Mouse (Mus musculus): ENCODE results near the gene Sim2.

Gene Sim2

DNA sequence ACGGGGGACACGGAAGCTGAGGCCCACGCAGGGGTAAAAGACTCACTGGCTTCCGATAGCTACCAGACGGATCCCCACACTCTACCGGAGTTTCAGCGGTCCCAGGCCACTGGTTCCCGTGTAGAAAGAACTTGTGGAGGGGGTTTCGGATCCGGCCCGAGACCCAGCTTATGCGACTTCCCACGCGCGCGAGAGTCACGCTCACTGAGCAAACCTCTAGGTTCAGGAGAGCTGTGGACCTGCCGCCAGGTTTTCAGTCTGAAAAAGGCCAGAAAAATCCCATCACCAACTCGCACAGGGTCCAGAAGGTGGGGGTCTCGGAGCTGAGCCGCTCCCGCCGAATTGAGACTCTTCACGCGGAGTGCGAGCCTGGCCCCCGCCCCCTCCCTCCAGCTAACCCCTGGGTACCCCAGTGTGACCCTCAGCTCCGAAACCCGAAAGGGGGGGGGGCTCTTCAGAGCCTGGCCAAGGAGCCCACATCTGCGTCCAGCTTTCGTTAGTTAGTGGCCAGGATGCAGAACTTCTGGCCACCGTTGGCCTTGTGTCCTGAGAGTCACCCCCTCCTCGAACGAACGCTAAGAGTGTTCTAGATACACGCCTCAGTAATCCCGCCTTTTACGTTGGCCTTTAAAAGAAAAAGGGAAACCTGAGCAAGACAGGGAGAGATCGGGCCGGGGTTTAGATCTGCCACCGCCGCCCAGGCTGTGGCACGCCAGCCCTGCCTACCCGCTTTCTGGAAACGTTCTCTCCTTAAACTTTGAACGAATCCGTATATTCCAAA, 5.5 kb upstream of the Sim2 start:
- no peak for DNase-seq

GRCm38 (mm10) chr16:94079856-94080555, 4.7 kb upstream of the Sim2 start:
- DNase-seq: no peak

GRCm38 (mm10) chr16:94081596-94081995, 3.1 kb upstream of the Sim2 start:
- no peak for DNase-seq

DNA sequence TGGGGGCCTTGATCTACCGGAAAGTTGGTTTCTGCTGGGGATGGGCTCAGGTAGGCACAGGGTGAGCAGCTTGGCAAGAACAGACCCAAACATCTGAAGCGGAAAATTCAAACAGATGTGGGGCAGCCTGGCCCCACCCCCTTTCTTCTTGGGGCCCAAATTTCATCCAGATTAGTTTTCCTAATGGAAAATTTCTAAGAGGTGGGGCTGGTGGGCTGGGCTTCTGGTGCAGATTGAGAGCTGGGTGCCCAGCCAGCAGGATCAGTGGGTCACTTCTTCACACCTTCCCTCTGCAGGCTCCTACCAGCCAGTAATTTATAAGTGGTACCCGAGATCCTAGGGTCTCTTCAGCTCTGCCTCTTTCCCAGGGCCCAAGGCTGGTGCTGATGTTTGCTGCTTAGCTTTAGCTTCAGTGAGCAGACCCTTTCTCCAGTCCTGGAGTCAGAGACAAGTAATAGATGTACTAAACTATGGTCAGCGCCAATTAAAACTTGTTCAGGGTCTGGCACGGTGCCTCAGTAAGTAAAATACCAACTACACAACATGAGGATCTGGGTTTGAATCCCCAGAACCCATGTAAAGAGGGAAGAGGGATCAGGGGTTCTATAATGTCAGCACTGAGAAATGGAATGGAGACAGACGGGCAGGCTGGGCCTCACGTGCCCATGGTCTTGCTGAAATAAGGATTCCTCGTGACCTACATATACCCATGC, 2.6 kb upstream of the Sim2 start:
- no peak for DNase-seq

- no peak for DNase-seq
These were observed 1.5 kb upstream of the Sim2 start for GRCm38 (mm10) chr16:94082960-94083847.

DNA sequence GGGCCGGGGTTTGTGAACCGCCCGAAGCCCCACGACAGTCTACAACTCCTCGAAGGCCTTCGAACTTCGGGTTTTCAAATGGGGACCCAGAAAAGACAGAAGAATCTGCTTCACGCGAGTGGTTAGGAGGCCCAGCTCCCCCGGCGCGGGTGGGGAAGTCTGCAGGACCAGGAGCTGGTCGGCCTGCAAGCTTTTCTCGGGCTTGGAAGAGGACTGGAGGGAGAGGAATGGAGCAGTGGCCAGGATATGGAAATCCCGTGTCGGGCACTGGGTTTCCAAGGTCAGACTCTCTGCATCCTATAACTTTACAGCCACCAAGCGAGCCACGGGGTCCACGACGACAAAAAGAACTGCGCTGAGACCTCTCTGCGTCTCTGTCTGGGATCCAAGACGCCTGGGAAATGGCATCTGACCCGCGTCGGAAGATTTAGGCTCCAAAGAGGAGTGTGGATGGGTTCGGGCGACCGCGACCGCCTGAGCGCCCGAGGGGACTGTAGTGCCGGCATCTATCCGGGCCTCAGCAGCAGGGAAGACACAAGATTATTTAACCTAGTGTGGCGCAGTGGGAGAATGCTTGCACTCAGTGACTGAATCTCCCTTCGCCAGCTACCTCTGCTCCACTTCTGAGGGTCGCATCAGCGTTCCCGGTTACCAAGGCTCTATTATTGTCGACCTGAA, 744 bp upstream of the Sim2 start:
- no peak for DNase-seq

DNA sequence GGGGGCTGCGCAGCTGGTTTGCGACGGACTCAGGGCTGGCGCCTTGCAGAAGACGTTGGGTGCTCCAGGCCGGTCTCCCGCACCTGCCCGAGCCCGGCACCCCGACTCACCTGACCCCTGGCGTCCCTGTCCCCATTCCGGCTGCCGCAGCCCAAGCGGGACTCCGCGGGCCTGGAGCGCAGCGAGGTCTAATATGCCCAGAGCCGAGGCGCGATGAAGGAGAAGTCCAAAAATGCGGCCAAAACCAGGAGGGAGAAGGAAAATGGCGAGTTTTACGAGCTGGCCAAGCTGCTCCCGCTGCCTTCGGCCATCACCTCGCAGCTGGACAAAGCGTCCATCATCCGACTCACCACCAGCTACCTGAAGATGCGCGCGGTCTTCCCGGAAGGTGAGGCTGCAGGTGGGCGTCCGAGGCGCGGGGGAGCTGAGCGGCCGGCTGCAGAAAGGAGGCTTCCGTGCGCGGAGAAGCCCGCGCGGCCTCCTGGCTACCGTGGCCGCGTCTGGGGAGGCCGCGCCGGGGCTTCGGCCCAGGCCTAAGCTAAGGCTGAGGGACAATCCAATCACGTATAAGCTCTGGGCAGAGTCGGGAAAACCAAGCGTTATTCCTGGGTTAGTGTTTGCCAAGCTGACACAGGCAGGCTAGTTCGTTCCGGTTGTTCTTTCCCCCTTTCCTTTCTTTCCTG, 1.0 kb downstream of the Sim2 start:
- DNase-seq: no peak

DNA sequence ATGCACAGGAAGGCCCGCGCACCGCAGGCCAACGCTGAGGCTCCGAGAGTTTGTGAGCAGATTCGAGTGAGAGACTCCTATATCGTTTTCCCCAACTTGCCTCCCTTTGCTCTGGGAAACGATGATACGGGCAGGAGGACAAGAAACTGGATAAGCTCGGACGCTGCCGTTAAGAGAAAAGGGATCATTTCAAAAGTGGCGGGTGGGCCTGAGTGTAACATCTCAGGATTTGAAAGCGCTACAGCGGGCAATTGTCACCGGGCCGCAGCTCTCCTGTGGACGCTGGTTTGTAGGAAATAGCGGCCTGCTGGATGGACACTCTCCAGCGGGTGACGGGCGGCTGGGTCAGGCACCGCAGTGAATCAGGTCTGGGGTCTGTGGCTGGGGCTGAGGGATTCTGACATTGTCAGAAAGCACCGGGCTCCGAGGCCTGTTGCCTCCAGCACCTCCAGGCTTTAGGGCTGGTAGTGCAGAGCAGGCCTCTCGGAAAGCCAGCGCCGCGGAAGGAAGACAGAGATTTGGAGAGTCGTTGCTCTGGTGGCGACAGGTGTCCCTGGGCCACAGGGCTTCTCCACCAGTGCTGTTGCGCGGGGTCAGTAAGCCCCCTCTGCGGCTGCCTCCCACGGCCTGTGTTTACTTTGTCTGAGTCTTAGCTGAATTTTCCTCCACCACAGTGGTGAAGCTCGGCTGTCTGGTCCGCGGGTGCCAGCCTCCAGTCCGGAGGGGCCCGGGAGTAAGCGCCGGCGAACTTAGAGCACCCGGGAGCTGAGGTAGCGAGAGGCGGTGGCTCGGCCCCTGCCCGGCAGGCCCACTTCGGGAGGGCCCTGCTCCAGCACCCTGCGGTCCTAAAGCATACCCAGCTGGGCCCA, 2.2 kb downstream of the Sim2 start:
- no peak for DNase-seq

DNA sequence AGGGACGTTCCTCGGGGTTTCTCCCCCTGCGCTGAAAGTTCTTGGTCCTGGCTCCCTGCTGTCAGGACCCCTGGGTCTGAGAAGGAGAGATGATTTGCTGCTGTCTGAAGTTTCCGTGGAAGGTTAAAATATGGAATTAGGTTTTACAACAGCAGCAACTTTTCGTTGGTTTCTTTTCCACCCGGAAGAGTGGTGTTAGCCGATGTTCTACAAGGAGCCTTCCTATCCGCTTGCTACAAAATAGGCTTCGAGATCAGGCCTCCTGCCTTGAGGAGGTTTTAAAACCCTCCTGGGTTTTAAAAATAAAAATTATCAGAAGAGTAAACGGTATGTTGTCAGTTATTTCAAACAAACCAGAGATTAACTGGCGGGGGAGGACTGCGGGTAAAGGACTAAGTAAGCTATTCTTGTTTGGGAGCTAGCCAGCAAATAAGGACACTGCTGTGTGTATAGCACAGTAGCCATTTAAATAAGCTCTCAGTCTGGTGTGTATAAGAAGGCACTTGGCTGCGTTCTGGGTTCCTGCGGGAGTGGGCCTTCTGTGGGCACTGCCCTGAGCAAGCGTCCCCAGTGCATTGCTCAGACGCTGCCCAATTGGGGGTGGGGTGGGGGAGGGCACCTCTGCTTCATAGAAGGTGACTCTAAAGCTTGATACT, 3.0 kb downstream of the Sim2 start:
- DNase-seq: no peak

DNA sequence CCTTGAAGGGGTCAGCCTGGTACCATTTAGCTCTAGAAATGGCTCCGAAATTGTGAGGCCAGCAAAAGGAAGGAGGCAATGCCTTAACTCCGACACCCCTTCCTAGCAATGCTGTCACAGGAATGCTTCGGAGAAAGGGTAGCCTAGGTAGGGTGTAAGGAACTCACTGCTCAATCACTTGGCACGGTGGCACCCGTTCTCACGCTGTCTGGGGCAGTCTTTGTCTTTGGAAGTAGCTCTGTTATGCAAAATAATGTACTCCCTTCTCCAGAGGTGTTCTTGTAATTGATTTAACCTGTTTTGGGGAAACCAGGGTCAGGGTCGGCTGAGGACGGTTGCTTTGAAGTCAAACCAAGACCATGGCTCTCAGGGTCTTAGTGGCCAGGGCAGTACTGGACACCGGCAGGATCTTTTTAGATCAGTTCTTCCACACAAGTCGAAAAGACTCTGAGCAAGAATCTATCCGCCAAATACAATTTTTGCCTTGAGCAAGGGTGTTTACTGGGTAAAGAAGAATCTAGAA, 3.6 kb downstream of the Sim2 start:
- DNase-seq: no peak

DNA sequence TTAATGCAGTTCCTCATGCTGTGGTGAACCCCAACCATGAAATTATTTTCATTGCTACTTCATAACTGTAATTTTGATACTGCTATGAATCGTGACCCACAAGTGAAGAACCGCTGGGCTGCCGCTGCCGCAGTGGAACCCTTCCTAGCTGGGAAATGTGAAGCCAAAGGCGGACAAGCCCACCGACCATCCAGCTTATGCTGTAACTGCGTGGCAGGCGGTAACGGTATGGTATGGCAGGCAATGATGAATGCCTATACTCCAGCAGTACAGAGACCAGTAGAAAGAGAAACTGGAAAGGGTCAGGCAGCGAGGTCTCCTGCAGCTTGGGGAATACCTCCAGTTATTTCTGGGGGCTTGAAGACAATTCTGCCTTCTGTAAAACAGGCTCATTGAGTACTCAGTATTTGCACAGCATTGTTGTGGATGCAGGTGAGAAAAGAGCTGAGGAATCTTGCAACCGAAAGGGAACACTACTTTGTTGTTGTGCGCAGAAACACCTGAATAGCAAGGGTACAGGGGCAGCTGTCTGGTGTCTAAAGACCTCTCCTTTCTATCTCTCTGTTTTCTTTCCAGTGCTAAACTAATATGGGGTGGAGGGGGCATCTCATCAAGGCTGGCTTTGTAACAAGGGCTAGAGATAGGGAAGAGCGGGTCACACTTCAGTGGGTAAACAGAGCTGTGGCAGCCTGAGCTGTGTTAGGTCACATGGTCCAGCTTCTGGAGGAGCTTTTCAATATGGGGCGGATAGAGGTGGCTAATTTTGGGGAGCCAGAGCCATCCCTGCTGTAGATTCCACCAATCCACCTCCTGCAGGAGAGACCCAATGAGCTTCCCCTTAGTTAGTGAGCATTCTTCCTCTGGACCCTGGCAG, 4.3 kb downstream of the Sim2 start:
- DNase-seq: no peak

- no peak for DNase-seq
These were observed 7.9 kb downstream of the Sim2 start for GRCm38 (mm10) chr16:94092511-94093150.

DNA sequence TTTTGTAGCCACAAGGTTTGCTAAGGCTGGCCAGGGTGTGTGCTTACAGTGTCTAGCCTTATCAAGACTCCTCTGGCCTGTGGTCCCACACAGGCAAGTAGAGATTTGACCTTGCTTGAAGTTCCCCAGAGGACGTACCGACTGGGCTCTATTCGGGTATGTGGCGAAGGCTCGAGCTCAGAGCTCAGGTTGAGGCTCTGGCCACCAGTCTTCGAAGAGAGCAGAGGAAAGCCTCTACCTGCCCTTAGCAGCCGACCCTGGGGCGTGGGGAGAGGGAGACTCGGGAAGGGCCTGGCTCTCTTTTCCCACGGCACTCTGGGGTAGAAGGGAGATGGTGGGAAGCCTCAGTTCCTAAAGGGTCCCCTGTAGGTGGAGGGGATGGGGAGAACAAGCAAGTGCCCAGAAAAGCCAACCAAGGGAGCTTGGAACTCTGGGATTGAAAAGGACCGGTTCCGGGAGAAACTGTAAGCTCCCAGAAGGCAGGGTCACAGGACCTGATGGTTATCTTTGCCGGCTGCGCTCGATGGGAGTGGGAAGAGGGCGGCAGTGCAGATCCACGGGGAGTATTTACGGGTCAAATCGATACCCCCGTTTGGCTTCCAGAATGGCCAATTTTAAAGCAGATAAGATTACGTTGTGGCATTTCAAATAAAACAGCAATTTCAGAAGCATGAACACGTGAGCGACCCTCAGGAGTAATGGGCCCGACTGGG, 8.6 kb downstream of the Sim2 start:
- DNase-seq: no peak

- DNase-seq: no peak
These were observed 9.7 kb downstream of the Sim2 start for GRCm38 (mm10) chr16:94094251-94095108.

DNA sequence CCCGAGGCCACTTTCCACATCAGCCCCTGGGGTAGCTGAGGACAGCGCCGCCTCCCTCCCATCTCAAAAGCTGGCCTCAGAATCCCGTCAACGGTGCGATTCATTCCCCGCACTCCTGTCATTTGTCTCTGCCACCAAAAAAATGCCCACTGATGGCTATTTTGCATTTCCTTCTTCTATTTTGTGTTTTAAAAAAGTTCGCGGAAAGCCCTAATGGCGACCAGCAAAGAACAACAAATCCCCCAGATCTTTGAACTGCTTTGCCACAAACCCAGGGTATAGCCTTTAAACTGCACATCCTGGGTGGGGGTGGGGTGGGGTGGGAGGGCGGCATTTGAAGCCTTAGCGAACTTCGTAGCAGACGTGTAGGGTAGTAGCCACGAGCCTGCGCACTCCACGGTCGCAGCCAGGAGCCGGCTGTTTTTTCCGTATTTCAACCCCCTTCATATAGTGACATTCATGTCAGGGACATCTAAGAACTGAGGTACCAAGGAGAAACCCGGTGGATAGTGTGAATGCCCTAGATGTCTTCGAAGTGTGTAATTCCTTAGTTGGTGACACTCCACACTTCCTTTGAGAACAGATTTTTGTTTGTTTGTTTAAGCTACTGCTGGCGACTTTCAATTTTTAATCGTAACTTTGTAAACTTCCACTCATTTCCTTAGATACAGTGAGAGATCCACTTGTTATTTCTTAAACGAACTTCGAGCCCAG, 10.5 kb downstream of the Sim2 start:
- no peak for DNase-seq

DNA sequence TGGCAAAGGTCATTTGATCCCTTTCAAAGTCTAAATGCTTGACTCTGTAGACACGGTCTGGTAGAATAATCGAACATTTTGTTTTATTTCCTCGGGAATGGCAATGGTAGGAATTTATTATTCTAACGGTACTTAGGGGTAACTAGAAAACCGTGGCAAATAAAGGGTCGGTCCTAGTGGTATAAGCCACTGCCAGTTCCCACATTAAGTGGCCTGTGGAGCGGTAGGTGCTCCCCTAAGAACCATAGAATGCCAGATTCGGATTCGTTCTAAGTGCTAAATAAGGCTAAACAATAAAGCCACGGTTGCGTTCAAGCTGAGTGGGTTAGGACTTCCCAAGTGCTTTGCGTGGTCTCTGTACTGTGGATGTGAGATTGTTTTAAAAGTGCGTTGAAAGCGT, 11.7 kb downstream of the Sim2 start:
- no peak for DNase-seq

Data from layer of hippocampus, adult 9-11 months (tissue).